Mouse (Mus musculus) forebrain, postnatal 0 days (tissue): Measurements from ENCODE around the gene Ercc5. TPM values are rescaled to one million over a fixed set of nuclear protein-coding genes. Genes with fewer than 3 reads are reported as not detected.

Experiments
- ATAC-seq: fragments of 200-750 bp; cut with Nextera tagmentation; 2 replicates; pipeline ENCODE4 v1.8.0; 2017; ENCODE audit warnings: mild to moderate bottlenecking, moderate library complexity
- DNase-seq: peaks from one replicate; pipeline ENCODE4 v3.0.0-alpha.2; 2015
- H3K27ac ChIP-seq: fragments of 300-500 bp; sonication (generic); 2 replicates; pipeline ENCODE4 v1.5.1; 2014; ENCODE audit warnings: low read depth, mild to moderate bottlenecking, antibody characterized with exemption, low read length, moderate library complexity, mixed read lengths
- H3K27me3 ChIP-seq: fragments of 300-500 bp; sonication (generic); 2 replicates; pipeline ENCODE4 v1.6.1; 2014; ENCODE audit warnings: mild to moderate bottlenecking, low read length, mixed read lengths; ENCODE audit not compliant: insufficient read depth
- H3K36me3 ChIP-seq: fragments of 300-500 bp; sonication (generic); 2 replicates; pipeline ENCODE4 v1.6.1; 2014; ENCODE audit warnings: mild to moderate bottlenecking, moderate library complexity; ENCODE audit not compliant: insufficient read depth
- H3K4me1 ChIP-seq: fragments of 300-500 bp; sonication (generic); 2 replicates; pipeline ENCODE4 v1.6.1; 2014; ENCODE audit warnings: antibody characterized with exemption; ENCODE audit not compliant: insufficient read depth
- H3K4me2 ChIP-seq: fragments of 300-500 bp; sonication (generic); 2 replicates; pipeline ENCODE4 v1.6.1; 2014; ENCODE audit warnings: low read depth, mild to moderate bottlenecking, moderate library complexity
- H3K4me3 ChIP-seq: fragments of 300-500 bp; sonication (generic); 2 replicates; pipeline ENCODE4 v1.5.1; 2014; ENCODE audit warnings: low read depth, low read length, mixed read lengths
- H3K9ac ChIP-seq: fragments of 300-500 bp; sonication (generic); 2 replicates; pipeline ENCODE4 v1.6.1; 2014; ENCODE audit warnings: mild to moderate bottlenecking
- H3K9me3 ChIP-seq: fragments of 300-500 bp; sonication (generic); 2 replicates; pipeline ENCODE4 v1.6.1; 2016; ENCODE audit warnings: low read length
- CTCF ChIP-seq: sonication (generic); IDR thresholded peaks from 2 replicates; pipeline ENCODE4 v1.5.1; 2016; ENCODE audit warnings: antibody characterized with exemption, control low read depth, low read depth
- whole genome bisulfite sequencing: fragments of 180-500 bp; shearing (Covaris S2); extraction: QIAGEN DNeasy Blood & Tissue Kit; methylation state at CpG from one replicate; pipeline ENCODE4 v1.1.7; 2014; 5-methylcytosine and 5-hydroxymethylcytosine counted together
- polyA plus RNA-seq: library from polyadenylated mRNA; unstranded; fragments of >200 nt; fragmentation: Nextera tagmentation; extraction: Ambion mirVana; gene quantifications from 2 replicates; pipeline ENCODE4 v1.2.1, GENCODE M21; 2015
- total RNA-seq: library from RNA; depleted of rRNA; stranded (reverse); fragments of >200 nt; gene quantifications from 2 replicates; pipeline ENCODE4 v1.2.3, GENCODE M21; 2014

The Ercc5 gene
- total and polyA plus RNA-seq, 2 experiments from 2014 or later = 20.2 to 28.0 TPM

GRCm38 (mm10) chr1:44119201-44120073 lies 28.1 kb upstream of the Ercc5 start:
- under 1% methylated on average over 42 of the region's 43 CpGs for WGBS
- Histone ChIP-seq H3K4me1 (no peaks in the 10 kb centered on the region), H3K4me2 (peak overlapping the region; percentile 74), H3K27ac (peak overlapping the region; percentile 94), H3K36me3 (peaks cover 4% of the 10 kb centered on the region; the same call in 1 of the 2 replicates), H3K27me3 (no peaks in the 10 kb centered on the region), H3K9ac (peak overlapping the region; percentile 87), H3K4me3 (peak overlapping the region; percentile 62), H3K9me3 (no peaks in the 10 kb centered on the region)
- ATAC-seq (peak; percentile 85), DNase-seq (peak; percentile 83)
- TF ChIP-seq CTCF = peak; percentile 74

DNA sequence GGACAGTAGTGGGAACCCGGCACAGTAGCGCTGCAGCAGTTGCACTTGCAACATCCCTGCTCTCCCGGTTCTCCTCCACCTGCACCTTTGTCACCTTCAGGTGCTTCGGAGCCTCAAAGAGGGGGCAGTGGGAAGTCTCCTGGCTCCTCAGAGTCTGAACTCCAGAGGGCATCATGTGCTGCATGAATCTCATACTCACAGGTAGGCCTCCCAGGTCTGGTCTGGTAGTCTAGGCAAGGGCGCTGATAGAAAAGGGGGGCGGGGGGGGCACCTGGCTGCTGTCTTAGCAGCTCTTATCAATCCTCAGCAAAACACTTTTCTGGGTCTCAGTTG lies 27.5 kb upstream of the Ercc5 start:
- Histone ChIP-seq H3K4me3 (peak overlapping the region; percentile 62), H3K9ac (peak overlapping the region; percentile 87), H3K36me3 (peaks cover 4% of the 10 kb centered on the region; the same call in 1 of the 2 replicates), H3K27ac (peak overlapping the region; percentile 94), H3K4me1 (no peaks in the 10 kb centered on the region), H3K9me3 (no peaks in the 10 kb centered on the region), H3K4me2 (peak overlapping the region; percentile 74), H3K27me3 (no peaks in the 10 kb centered on the region)
- ATAC-seq (peak; percentile 5), DNase-seq (no peak)
- 2% methylated on average over 6 of the region's 6 CpGs for WGBS
- TF ChIP-seq CTCF = no peak

DNA sequence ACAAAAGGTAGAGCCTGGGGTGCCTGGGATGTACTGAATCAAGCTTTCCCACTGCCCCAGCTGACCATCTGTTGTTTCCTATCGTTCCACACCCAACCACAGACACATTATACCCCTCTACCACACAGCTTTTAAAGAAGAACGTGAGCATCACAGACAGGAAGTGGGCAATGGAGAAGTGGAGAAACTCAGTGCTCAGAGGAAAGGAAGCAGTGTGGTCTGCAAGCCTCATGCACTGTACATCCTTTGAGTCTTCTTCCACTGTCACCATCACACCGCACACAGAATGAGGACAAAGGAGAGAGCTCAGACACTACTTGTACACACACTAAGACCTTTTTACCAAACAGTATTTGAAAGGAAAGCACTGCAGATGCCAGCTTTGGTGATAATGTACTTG lies 25.3 kb upstream of the Ercc5 start:
- TF ChIP-seq CTCF = no peak
- H3K9me3 ChIP-seq = no peaks in the 10 kb centered on the region
- H3K4me3 ChIP-seq = no peak overlapping the region
- H3K4me1 ChIP-seq = no peaks in the 10 kb centered on the region
- no peak overlapping the region for H3K4me2 ChIP-seq
- ATAC-seq = no peak
- DNase-seq = no peak
- peaks cover 4% of the 10 kb centered on the region; the same call in 1 of the 2 replicates for H3K36me3 ChIP-seq
- WGBS = 84% methylated on average over 3 of the region's 3 CpGs
- no peak overlapping the region for H3K9ac ChIP-seq
- H3K27me3 ChIP-seq = no peaks in the 10 kb centered on the region
- no peak overlapping the region for H3K27ac ChIP-seq

DNA sequence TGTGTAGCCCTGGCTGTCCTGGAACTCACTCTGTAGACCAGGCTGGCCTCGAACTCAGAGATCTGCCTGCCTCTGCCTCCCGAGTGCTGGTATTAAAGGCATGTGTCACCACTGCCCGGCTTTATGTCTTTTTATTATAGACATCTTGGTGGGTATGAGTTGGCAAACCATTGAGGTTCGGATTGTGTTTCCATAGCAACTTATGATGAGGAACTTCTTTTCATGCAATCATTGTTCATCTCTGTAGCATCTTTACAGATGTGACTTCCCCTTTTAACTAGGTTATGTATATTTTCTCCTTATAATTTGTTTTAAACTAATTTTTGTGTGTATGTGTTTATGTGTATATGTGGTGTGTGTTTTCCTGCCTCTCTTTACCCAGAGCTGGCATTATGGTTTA lies 22.0 kb upstream of the Ercc5 start:
- WGBS = 94% methylated on average over 4 of the region's 4 CpGs
- no peak for TF ChIP-seq CTCF
- no peaks in the 10 kb centered on the region for H3K27me3 ChIP-seq
- no peaks in the 10 kb centered on the region for H3K9me3 ChIP-seq
- H3K36me3 ChIP-seq = peaks cover 19% of the 10 kb centered on the region
- DNase-seq (no peak), ATAC-seq (no peak)
- no peak overlapping the region for H3K9ac ChIP-seq
- H3K4me2 ChIP-seq = no peak overlapping the region
- no peak overlapping the region for H3K27ac ChIP-seq
- no peak overlapping the region for H3K4me3 ChIP-seq
- no peaks in the 10 kb centered on the region for H3K4me1 ChIP-seq

DNA sequence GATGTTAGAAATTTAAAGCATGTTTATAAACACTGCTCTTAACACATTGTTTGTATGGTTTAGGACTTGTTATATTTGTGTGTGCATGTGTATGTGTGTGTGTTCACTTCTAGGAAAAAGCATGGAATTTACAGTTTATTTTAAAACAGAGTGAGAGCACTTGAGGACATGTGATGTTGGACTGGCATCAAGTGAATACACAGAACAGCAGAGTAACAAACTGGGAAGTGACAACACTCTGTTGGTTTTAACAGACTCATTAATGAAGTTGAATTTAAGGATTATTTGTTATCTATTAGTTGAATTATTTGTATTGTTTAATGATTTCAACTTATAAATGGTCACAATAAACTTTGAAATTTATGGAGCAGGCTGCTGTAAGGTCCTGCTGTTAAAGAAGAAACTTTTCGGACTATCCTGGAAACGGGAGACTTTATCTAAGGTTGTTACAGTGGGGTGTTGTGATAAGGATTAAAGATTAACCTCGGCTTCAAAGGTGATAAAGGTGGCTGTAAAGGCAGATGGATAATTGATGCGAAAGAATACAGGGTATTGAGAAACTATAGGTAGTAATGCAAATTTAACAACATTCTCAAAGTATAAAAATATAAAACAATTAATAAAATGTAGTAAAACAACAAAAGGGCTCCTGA lies 17.5 kb upstream of the Ercc5 start:
- Histone ChIP-seq H3K9me3 (no peaks in the 10 kb centered on the region), H3K27me3 (no peaks in the 10 kb centered on the region), H3K4me1 (no peaks in the 10 kb centered on the region), H3K27ac (no peak overlapping the region), H3K36me3 (peaks cover 38% of the 10 kb centered on the region), H3K4me3 (no peak overlapping the region), H3K4me2 (no peak overlapping the region), H3K9ac (no peak overlapping the region)
- no peak for ATAC-seq
- 93% methylated on average over 4 of the region's 4 CpGs for WGBS
- DNase-seq = no peak
- TF ChIP-seq CTCF = no peak

GRCm38 (mm10) chr1:44140232-44140631 lies 7.3 kb upstream of the Ercc5 start:
- TF ChIP-seq CTCF = no peak
- Histone ChIP-seq H3K4me2 (no peak overlapping the region), H3K9ac (no peak overlapping the region), H3K27me3 (no peaks in the 10 kb centered on the region), H3K36me3 (peaks cover 55% of the 10 kb centered on the region), H3K9me3 (no peaks in the 10 kb centered on the region), H3K4me3 (no peak overlapping the region), H3K27ac (no peak overlapping the region), H3K4me1 (no peaks in the 10 kb centered on the region)
- DNase-seq = no peak
- ATAC-seq = no peak
- WGBS = 90% methylated on average over 4 of the region's 4 CpGs

DNA sequence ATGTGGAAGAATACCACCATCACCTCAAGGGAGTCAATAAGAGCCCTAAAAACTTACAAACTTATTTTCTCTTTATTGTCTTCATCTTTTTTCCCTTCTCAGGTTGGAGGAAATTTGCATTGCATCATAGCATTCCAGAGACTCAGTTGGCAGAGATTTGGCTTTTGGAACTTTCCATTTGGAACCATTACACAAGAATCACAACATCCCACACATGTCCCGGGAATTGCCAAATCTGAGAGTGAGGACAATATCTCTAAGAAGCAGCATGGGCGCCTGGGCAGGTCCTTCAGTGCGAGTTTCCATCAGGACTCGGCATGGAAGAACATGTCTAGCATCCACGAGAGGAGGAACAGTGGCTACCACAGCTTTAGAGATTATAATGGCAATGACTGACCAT lies 4.8 kb upstream of the Ercc5 start:
- Histone ChIP-seq H3K27me3 (no peaks in the 10 kb centered on the region), H3K4me3 (no peak overlapping the region), H3K27ac (no peak overlapping the region), H3K36me3 (peaks cover 39% of the 10 kb centered on the region), H3K9me3 (no peaks in the 10 kb centered on the region), H3K4me1 (no peaks in the 10 kb centered on the region), H3K4me2 (no peak overlapping the region), H3K9ac (no peak overlapping the region)
- WGBS = 92% methylated on average over 5 of the region's 5 CpGs
- ATAC-seq (no peak), DNase-seq (no peak)
- no peak for TF ChIP-seq CTCF
